Mouse (Mus musculus) CH12F3 (cell line): ENCODE measurements around the gene Mta2.
"Not testable (repeated sequence)": the region's sequence is repeated elsewhere in the genome, so short reads cannot be mapped to it uniquely, and the experiment has no call there.

Source experiments
- in situ Hi-C: fragments of 300-500 bp; cut with MboI; formaldehyde crosslinking; loops from 2 replicates; pipeline ENCODE4 v1.14.3; 2020; ENCODE audit warnings: low sequenced_read_pairs

Mta2 gene

GRCm38 (mm10) chr19:8966590-8967372 is 25.1 kb downstream of the Mta2 start, which contains the start of gene Eef1g:
Gene Eef1g (plus strand): TSS chr19:8967041.
- in situ Hi-C loops, result no loop called here

DNA sequence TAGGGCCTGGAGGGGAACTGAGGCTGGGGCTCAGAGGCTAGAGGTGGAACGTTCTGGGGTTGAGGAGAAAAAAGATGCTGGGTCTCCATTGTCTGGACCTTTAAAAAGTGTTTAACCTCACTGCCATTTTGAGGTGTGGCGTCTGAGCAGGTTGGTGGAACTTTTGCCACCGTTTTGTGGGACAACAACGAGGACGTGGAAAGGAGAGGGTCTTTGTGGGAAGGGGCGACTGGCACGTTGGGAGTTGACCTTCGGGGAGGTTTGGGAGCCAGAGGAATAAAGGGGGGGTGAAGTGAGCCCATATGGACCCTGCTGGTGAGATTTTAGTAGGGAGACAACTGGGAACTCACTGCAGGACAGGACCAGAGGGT is 25.7 kb downstream of the Mta2 start:
- in situ Hi-C loops, result no loop called here

DNA sequence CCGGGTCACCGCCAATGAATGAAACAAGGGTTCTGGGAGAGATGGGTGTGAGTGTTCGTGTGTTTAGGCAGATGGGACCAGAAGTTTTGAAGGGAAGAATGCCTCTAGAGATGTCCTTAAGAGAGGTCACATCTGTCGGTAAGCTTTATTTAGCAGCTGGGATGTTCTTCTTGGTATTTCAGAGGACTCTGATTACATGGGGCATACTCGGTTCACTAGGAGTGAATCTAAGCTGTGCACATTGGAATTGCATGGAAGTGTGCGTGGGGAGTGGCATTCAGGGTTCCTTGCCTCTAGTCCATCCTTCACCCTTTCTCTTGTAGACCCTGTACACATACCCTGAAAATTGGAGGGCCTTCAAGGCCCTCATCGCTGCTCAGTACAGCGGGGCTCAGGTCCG is 26.2 kb downstream of the Mta2 start:
- in situ Hi-C loops, result no loop called here

GRCm38 (mm10) chr19:8972491-8972890 is 30.8 kb downstream of the Mta2 start:
- in situ Hi-C loops, result not testable (repeated sequence)

DNA sequence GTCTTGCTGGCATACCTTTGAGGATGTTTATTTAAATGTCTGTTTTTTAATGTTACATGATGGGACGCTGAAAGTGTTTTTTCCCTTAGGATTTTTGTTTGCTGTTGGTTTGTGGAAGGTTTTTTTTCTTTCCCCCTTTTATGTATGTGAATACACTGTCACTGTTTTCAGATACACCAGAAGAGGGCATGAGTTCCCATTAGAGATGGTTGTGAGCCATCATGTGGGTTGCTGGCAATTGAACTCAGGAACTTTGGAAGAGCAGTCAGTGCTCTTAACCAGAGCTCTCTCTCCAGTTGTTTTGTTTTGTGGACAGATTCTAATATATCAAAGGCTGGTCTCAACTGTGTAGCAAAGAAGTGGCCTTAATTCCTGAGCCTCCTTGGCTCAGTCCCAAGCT is 33.0 kb downstream of the Mta2 start:
- in situ Hi-C loops, result no loop called here

GRCm38 (mm10) chr19:8975491-8975890 is 33.8 kb downstream of the Mta2 start:
- in situ Hi-C loops, result no loop called here

GRCm38 (mm10) chr19:8976535-8976934 is 34.9 kb downstream of the Mta2 start:
- in situ Hi-C loops, result no loop called here

DNA sequence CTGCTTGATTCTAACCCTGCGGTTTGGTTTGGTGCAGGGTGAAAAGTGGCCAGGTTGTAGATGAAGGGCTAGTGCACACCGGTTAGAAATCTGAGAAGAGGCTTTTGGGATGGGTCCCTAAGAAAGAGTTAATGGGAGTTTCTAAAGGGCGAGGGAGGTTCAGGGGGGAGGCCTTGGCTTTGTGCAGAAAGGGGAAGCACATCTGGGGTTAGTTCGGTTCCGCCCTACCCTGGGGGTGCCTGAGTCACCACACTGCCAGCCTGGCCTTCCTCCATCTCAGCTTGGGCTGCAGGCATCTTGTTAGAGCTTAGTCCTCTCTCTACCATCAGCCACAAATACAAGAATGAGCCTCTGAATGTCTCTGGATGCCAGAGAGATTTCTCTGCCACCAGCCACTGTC is 39.1 kb downstream of the Mta2 start:
- in situ Hi-C loops, result no loop called here

DNA sequence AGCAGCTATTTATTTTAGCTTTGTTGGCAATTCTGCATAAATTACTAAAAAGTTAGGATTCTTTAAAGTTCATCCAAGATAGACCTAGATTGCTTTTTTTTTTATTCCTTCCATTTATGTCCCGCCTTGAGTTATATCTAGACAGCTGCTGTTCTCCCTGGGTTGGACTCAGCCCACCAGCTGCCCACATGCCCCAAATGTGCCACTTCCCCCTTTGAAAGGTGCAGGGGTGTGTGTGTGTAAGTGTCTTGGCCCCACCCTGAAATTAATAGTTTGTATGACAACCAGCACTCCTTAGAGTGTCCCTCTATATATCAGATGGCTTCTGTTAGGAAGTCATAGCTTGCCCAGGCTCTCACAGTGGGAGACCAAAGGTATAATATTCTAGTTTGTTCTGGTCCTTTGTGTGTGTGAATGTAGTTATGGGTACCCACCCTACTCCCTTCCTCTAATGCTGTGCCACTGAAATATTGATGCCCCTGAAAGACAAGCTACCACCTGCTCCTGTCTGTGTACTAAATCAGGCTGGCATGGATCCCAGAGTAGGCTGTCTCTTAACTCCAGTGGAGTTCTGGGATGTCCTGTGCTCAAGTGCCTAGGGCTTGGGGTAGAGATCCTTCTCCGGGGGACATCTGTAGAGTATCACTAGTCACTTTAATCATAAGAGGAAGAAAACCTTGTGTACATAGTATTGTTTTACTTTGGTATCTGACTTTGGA is 39.9 kb downstream of the Mta2 start:
- in situ Hi-C loops, result no loop called here

- in situ Hi-C loops, result no loop called here
Observed at GRCm38 (mm10) chr19:8982303-8983149, 40.9 kb downstream of the Mta2 start.

DNA sequence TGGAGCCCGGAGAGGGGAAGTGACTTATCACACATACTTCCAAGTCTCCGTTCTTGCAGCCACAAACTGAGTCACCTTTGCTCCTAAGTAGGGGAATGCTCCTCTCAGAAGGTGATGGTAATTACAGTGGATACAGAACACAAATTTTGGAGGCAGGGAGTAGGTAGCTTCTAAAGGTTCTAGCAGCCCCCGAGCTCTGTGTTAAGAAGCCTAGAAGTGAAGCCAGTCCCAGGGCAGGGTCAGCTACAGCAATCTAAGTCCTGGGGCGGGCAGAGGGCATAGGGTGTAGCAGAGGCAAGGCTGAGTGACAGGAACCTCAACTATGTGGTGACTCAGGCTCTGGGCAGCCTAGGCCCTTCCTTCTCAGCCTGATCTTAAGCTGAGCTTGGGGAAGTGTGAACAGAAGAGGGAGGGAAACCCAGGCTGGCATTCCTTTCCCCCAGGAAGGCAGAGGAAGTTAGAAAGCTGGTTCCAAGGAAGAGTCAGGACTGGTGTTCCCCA is 41.5 kb downstream of the Mta2 start:
- in situ Hi-C loops, result no loop called here

DNA sequence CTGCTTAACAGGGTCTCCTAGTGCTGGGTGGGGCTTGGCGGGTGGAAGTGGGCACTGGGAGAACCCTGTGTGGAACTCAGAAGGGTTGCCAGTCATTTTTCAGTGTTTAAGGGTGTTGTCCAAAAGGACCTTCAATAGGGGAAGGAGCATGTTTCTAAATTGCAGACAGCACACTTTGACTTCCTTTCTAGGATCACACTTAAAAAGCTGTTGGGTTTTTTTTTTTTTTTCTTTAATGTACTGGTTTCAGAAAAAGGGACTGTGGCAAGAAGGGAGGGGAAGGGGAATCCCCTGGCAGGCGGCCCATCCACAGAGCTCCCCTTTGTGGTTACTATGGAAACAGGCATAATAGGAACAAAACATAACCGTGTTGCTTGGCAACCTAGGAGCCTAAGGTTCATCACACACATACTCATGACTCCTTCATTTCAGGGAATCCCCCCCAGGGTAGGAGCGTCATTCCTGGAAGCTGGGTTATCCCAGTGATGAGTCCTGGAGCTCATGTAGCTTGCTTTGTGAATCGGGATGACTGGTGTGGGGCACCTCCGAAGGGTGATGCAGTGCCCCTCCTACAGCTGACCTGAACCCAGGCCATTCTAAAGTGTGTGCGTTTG is 42.7 kb downstream of the Mta2 start:
- in situ Hi-C loops, result no loop called here

DNA sequence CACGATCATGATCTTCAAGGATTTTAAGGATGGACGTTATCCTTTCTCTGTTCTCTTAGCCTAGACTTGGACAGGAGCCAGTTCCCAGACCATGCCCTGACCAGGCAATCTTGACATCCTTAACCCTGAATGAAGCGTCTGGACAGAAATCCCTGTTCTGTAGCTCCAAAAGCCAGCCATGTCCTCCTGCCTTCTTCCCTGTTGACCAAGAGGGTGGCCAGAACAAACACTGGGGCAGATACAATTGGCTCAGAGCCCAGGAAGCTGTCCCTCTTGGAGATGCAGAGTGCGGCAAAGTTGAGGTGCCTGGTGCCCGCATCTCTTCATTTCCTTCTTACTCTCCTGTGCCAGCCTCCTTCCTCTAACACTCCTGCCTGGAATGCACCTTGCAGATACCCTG is 44.2 kb downstream of the Mta2 start:
- in situ Hi-C loops, result no loop called here

DNA sequence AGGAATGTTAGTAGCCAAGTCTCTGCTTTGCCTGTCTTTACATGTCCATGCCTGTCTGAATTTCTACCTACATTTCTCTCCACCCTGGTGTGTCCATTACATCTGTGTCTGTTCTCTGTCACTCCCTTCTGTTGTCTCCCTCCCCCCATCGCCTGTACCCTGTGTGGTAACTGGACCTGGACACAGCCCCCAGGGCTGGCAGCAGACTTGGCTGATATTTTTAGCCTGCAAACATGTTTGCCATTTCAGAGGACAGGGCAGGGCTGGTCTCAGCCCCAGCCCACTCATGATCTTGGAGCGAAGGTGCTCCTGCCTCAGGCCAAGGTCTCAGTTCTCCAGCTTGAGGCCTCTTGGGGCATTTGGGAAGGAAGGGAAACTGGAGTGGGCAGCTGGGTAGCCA is 46.1 kb downstream of the Mta2 start:
- in situ Hi-C loops, result no loop called here

GRCm38 (mm10) chr19:8988346-8989065 is 46.8 kb downstream of the Mta2 start:
- in situ Hi-C loops, result no loop called here

DNA sequence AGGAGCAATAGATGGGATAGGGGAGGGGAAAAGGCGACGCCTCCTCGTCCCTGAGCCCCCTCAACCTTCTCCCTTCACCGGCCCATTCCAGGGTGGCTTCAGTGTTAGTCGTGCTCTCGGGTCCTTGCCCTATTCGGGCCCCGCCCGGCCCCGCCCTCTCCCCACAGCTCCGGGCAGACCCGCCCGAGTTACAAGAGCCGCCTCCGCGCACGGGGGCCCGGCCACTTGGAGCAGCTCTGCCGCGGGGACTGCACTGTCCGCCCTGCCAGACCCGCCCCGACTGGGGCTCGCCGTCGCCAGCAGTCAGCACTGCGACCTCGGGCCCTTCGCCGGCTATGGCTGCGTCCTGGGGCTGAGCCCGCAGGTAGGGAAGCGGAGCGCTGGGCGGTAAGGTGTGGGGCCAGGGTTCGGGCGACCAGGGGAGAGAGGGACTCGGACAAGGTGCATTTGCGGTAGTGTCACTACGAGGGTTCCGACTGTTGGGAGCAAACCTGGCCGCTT is 47.4 kb downstream of the Mta2 start, which contains the start of gene Ahnak:
Gene Ahnak (plus strand): TSS at position 219 of the 501 bp plus-strand sequence.
- in situ Hi-C loops, result no loop called here

GRCm38 (mm10) chr19:8989567-8990431 is 48.1 kb downstream of the Mta2 start:
- in situ Hi-C loops, result loop anchor here (10.0 kb wide), 1 partner anchor 85 kb away; no protein-coding TSS in a partner anchor

GRCm38 (mm10) chr19:8990432-8991102 is 48.9 kb downstream of the Mta2 start:
- in situ Hi-C loops, result loop anchor here (10.0 kb wide), 1 partner anchor 84 kb away; no protein-coding TSS in a partner anchor
